Mouse (Mus musculus): ENCODE data around the gene Morn3.
A peak's percentile ranks its signal among the peaks of the same experiment; 100 is the strongest.
"Not testable (repeated sequence)": the region's sequence is repeated elsewhere in the genome, so short reads cannot be mapped to it uniquely, and the experiment has no call there.

Gene Morn3

DNA sequence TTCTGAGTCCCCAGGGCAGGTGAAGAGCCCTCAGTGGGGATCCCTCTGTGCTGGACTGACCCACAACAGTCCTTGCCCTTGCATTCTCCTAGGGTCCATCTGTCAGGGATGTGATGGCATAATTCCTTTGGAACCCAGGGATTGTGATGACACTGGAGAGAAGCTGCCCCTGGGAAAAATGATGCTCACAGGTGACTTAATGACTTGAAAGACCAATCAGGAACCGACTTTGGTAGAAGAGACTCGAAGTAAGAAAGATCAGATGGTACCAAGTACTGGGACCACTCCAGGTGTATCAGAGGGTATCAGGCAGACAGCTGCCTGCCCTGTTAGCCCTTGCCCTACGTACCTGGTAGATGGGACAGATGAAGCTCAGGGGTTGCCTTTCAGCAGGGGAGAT, at the start of gene Morn3:
Gene Morn3 (minus strand): TSS at position 101 of the 400 bp plus-strand sequence.
- DNase-seq (ENCODE audit: low spot score) = no peak

GRCm38 (mm10) chr5:123096299-123096698, 49.5 kb upstream of the Morn3 start:
- no peak for DNase-seq (ENCODE audit: low spot score)

GRCm38 (mm10) chr5:123094238-123094991, 47.6 kb upstream of the Morn3 start:
- DNase-seq (ENCODE audit: low spot score) = no peak

DNA sequence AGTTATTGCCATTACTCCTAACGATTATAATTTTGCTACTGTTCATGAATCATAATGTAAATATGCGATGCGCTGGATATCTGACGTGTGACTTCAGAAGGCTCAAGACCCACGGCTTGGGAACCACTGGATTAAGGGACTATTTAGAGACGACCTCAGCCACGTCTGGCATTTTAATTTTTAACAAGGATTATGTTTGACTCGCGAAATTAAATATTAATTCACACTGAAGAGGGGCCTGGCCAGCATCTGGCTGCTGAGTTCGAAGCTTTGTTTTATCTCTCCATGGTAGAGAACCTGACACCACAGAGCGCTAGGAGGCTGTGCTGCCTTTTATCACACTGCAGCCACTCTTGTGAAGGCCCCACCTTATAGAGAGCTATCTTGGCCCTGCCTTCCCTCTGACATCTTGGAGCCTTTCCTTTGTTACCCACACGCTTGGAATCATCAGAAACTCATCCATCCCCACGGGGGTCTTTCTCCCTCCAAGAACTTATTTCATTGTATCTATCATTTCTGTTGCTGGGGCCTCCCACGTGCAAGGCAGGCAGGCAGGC, 46.3 kb upstream of the Morn3 start:
- DNase-seq (ENCODE audit: low spot score) = no peak

- no peak for DNase-seq (ENCODE audit: low spot score)
These were observed 43.9 kb upstream of the Morn3 start for GRCm38 (mm10) chr5:123090560-123091306.

DNA sequence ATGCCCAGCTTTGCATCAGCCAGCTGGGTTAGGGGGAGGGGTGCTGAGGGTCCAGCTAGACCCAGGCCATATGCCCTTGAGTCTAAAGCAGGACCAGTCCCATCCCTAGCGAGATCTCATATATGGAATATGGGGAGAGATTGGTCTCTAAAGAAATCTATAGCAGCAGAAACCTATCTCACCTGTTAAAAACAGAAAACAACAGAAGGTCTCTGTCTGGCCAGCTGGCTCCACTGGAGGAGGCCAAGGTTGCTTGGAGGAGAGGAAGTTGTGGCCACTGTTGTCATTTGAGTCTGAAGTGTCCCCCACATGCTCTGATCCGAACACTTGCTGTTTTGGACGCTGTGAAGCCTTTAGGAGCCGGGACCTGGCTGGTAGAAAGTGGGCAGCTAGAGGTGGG, 42.0 kb upstream of the Morn3 start:
- no peak for DNase-seq (ENCODE audit: low spot score)

DNA sequence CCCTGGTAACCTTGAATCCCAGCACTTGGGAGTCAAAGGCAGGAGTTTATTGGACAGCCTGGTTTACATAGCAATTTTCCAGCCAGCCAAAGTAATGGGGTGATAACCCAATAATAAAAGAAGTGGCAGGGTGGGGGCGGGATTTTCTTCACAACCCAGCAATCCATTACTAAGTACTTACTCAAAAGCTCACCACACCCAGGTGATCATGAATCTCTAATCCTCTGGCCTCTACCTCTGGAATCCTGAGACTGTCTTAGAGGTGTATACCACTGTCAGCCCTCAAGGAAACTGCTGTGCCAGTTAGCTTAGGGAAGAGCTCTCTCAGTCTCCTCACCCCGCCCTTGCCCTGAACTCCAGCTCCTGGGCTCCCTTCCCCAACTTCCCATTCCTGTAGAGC, 39.7 kb upstream of the Morn3 start:
- no peak for DNase-seq (ENCODE audit: low spot score)

- DNase-seq (ENCODE audit: low spot score) = no peak
These were observed 36.7 kb upstream of the Morn3 start for GRCm38 (mm10) chr5:123083340-123084050.

DNA sequence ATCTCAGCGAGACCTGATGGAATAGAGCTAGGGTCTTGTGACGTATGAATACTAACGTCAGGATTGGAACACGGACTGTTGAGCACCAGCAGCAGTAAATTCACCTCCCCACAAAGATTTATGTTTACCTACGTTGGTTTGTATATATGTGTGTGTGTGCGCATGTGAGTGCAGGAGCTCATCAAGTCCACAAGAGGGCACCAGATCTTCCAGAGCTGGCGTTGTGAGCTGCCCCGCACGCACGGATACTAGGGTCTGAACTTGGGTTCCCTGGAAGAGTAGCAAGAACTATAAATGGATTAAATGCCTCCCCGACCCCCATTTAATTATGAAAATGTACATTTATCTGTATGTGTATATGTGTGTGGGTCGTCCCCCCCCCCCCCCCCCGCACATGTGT, 33.7 kb upstream of the Morn3 start:
- DNase-seq (ENCODE audit: low spot score) = no peak

- no peak for DNase-seq (ENCODE audit: low spot score)
These were observed 33.2 kb upstream of the Morn3 start for GRCm38 (mm10) chr5:123080041-123080440.

DNA sequence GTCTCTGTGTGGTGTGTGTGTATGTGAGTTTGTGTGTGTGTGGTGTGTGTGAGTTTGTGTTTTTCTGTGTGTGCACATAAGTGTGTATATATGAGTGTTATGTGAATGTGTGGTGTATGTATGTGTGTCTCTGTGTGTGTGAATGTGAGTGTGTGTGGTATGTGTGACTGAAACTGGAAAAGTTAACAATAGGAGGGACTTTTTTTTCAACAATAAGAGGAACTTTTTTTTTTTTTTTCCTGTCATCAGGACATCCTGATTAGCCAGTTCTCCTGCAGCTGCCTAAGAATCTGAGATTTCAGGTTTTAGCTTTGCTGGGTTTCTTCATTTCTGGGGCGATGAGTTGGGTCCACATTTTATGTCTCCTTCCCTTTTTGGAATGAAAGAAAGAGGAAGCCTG, 32.8 kb upstream of the Morn3 start:
- DNase-seq (ENCODE audit: low spot score) = no peak

DNA sequence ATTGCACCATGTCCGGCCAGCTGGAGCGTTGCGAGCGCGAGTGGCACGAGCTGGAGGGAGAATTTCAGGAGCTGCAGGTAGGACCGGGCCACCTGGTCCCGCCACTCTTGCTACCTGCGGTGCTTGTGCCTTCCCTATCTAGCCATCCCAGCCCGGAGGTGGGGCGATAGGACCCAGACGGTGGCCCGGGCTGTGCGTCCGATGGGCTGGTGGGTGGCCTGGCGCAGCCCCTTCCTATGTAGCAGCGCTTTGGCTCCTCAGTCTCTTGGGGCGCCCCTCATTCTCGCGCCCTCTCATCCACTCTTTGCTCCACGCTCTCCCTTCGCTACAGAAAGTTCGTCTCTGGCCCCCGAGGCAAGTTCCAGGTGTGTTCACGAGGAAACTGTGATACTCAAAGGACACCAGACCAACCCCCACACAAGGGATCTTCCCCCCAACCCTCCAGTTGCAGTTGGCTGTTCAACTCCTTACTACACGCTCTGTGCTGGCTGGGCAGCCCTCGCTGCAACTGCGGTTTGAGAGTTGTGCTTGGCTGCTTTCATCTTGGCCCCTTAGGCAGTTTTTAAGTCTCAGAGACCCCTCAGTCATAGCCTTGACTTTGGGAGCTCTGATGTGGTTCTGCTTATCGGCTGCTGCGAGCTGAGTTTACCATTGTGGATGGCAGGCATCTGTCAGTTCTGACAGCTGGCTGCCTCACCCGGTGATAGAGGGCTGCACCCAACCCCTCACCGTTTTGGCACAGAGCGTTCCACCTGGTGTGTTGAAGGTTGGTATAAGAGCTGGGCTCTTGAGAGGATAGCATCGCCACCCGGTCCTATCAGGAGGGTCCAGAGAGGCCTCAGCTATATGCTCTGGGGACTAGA, 29.8 kb upstream of the Morn3 start:
- no peak for DNase-seq (ENCODE audit: low spot score)

DNA sequence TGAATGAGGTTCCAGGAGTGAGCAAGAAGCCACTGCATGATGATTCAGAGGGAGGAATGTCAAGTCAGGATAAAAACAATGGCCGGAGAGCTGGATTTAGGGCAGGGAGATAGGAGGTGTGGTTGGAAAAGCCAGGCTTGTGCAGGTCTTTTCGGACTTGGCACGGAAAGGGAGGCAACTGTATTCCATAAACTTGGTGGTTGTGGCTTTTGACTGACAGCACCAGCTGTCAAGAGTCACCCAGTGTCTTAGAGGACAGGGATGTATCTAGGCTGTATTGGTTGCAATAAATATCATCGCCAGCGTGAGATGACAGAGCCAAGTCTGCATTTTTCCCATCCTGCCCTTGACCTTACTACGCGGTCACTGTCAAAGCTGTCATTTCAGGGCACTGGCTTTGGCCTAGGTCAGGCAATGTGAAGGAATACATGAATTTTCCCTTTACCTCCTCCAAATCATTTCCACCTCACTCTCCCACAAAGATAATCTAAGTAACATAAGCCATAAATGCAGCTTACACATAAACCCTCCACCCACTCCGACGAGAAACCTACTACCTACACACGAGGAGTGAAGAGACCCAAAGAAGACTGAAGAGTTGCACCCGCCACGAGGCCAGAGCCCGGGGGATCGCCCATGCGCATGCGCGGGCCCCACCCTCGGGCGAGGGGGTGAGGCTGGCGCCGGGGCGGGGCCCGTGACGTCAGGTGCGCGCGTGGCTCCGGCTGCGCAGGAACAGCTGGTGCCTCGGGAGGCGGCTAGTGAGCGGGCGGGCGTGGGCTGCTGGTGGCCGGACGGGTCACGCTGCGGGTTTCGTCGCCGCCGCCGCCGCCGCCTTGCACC, 29.0 kb upstream of the Morn3 start:
- DNase-seq (ENCODE audit: low spot score) = peak; percentile 78

GRCm38 (mm10) chr5:123068714-123069113, 21.9 kb upstream of the Morn3 start:
- no peak for DNase-seq (ENCODE audit: low spot score)

GRCm38 (mm10) chr5:123068115-123068514, 21.3 kb upstream of the Morn3 start, which contains the start of gene Tmem120b:
Gene Tmem120b, plus strand, starts transcription at chr5:123068415.
- no peak for DNase-seq (ENCODE audit: low spot score)

DNA sequence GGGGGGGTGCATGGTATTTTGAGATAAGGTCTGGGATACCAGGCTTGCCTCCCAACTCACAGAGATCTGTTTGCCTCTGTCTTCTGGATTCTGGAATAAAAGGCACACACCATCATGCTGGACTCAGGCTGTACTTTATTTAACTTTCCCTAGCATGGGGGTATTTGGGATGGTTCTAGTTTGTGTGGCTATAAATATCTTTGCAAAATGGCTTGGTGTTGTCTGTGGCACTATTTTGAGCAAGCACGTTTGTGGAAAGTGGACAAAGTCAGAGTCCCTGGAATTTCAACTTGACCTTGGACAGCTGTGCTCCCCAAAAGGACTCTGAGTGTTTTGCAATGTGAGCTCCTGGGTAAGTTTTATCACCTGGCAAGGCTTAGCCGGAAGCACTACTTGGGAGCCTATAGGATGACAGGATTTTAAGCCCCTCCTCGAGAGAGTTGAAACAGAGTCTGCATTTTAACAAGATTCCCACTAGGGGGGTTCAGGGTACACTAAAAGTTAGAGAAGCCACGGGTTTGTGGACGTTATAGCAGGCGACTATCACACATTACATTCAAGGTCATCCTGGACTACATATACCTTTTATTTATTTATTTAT, 20.7 kb upstream of the Morn3 start:
- no peak for DNase-seq (ENCODE audit: low spot score)

GRCm38 (mm10) chr5:123064207-123064606, 17.4 kb upstream of the Morn3 start:
- DNase-seq (ENCODE audit: low spot score) = no peak

DNA sequence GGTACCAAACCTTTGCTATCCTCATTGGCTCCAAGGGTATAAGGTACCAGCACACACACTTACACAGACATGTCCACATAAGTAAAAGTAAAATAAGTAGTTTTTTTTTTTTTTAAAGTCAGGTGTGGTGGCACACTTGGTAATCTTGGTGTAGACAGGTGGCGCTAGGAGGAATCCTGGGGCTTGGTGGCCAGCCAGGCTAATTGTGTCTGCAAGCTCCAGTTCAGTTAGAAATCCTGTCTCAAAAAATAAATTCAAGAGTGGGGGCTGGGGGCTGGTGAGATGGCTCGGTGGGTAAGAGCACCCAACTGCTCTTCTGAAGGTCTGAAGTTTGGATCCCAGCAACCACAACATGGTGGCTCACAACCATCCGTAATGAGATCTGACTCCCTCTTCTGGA, 16.3 kb upstream of the Morn3 start:
- no peak for DNase-seq (ENCODE audit: low spot score)

GRCm38 (mm10) chr5:123061402-123061749, 14.6 kb upstream of the Morn3 start:
- not testable (repeated sequence) for DNase-seq (ENCODE audit: low spot score)

- DNase-seq (ENCODE audit: low spot score) = no peak
These were observed 14.0 kb upstream of the Morn3 start for GRCm38 (mm10) chr5:123060706-123061401.
